Mouse (Mus musculus) CD8-positive naive resting alpha-beta T cell, adult 2 months (primary cell): ENCODE data around the gene Ptgir.
A peak's percentile ranks its signal among the peaks of the same experiment; 100 is the strongest.

Experiments used
- DNase-seq, 2 experiments: peaks; one replicate each; pipeline ENCODE4 v3.0.0; 2022; ENCODE audit warnings: low read depth in 2 of 2, low spot score in 2 of 2

The Ptgir gene

GRCm38 (mm10) chr7:16916342-16917265 is 10.3 kb downstream of the Ptgir start:
- DNase-seq, result no peak

- no peak for DNase-seq
Measured at GRCm38 (mm10) chr7:16917447-16917846, 11.2 kb downstream of the Ptgir start.

GRCm38 (mm10) chr7:16918014-16918413 is 11.7 kb downstream of the Ptgir start:
- no peak for DNase-seq

- no peak for DNase-seq
Measured at GRCm38 (mm10) chr7:16918670-16919069, 12.4 kb downstream of the Ptgir start.

- DNase-seq, result no peak
Measured at GRCm38 (mm10) chr7:16919395-16920149, 13.3 kb downstream of the Ptgir start.

GRCm38 (mm10) chr7:16920150-16920579 is 13.9 kb downstream of the Ptgir start:
- no peak for DNase-seq

- no peak for DNase-seq
Measured at GRCm38 (mm10) chr7:16920818-16921791, 14.8 kb downstream of the Ptgir start.

- DNase-seq, result no peak
Measured at GRCm38 (mm10) chr7:16921881-16922335, 15.6 kb downstream of the Ptgir start.

- no peak for DNase-seq
Measured at GRCm38 (mm10) chr7:16922360-16922973, 16.2 kb downstream of the Ptgir start.

GRCm38 (mm10) chr7:16923283-16924036 is 17.2 kb downstream of the Ptgir start:
- DNase-seq, result no peak

- DNase-seq, result peak; percentile 99 to 100
Measured at GRCm38 (mm10) chr7:16924037-16924834, 17.9 kb downstream of the Ptgir start, which contains the start of gene Calm3. Gene Calm3 (minus strand): TSS chr7:16924114.

GRCm38 (mm10) chr7:16928341-16928740 is 22.1 kb downstream of the Ptgir start:
- no peak for DNase-seq

- DNase-seq, result peak; percentile 58 to 77
Measured at GRCm38 (mm10) chr7:16930850-16931249, 24.6 kb downstream of the Ptgir start.

GRCm38 (mm10) chr7:16931968-16932627 is 25.8 kb downstream of the Ptgir start:
- peak; percentile 78 to 81 for DNase-seq

GRCm38 (mm10) chr7:16932704-16933577 is 26.7 kb downstream of the Ptgir start:
- DNase-seq, result peak in 1 of 2 experiments; percentile 53

GRCm38 (mm10) chr7:16937312-16937711 is 31.0 kb downstream of the Ptgir start:
- no peak for DNase-seq

GRCm38 (mm10) chr7:16938117-16938791 is 32.0 kb downstream of the Ptgir start:
- DNase-seq, result no peak
